Mouse (Mus musculus) layer of hippocampus, adult 2 months (tissue): ENCODE measurements around the gene Fis1. TPM values are rescaled to one million over a fixed set of nuclear protein-coding genes. Genes with fewer than 3 reads are reported as not detected.

Source experiments
- DNase-seq, 2 experiments: peaks; one replicate each; pipeline ENCODE4 v3.0.0; 2022; ENCODE audit warnings: low spot score in 2 of 2
- H3K27ac ChIP-seq: fragments of 200-600 bp; 2 replicates; pipeline ENCODE4 v1.8.1; 2022
- H3K4me3 ChIP-seq: fragments of 200-600 bp; 2 replicates; pipeline ENCODE4 v1.8.1; 2022; ENCODE audit warnings: mild to moderate bottlenecking
- CTCF ChIP-seq: fragments of 200-600 bp; conservative IDR thresholded peaks from 2 replicates; pipeline ENCODE4 v1.8.1; 2022; ENCODE audit warnings: antibody characterized with exemption, mild to moderate bottlenecking, moderate library complexity
- total RNA-seq, 2 experiments: library from RNA; stranded (reverse); gene quantifications; 2 replicates each; pipeline ENCODE4 v1.2.3; 2021

Fis1 gene
- total RNA-seq, 2 experiments from 2014 or later: 223 to 239 TPM

DNA sequence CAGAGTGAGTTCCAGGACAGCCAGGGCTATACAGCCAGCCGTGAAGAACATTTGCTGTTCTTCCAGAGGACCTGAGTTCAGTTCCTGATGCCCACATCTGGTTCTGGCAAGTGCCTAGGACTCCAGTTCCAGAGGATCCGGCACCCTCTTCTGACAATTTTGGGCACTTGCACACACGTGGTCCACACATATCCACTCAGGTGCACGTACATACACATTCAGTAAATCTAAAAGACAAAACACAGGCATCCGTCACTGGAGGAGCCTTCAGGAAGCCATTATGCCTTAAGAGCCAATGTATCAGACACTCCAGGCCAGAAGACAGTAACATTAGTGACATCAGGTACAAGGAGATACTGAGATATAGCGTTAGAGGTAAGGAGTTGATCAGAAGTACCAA, 2.6 kb upstream of the Fis1 start:
- H3K27ac ChIP-seq: no peak overlapping the region

GRCm38 (mm10) chr5:136952153-136952552, 922 bp upstream of the Fis1 start:
- DNase-seq: no peak
- TF ChIP-seq CTCF: no peak
- H3K27ac ChIP-seq: no peak overlapping the region
- H3K4me3 ChIP-seq: no peak overlapping the region

More for the DNA sequence above, 2.6 kb upstream of the Fis1 start:
- H3K4me3 ChIP-seq: no peak overlapping the region
- no peak for DNase-seq
- TF ChIP-seq CTCF: no peak

GRCm38 (mm10) chr5:136953440-136953951, 421 bp downstream of the Fis1 start:
- DNase-seq: peak in 1 of 2 experiments; percentile 42
- Histone ChIP-seq H3K4me3 (peak overlapping the region; percentile 65), H3K27ac (peak overlapping the region; percentile 90)
- TF ChIP-seq CTCF: no peak

DNA sequence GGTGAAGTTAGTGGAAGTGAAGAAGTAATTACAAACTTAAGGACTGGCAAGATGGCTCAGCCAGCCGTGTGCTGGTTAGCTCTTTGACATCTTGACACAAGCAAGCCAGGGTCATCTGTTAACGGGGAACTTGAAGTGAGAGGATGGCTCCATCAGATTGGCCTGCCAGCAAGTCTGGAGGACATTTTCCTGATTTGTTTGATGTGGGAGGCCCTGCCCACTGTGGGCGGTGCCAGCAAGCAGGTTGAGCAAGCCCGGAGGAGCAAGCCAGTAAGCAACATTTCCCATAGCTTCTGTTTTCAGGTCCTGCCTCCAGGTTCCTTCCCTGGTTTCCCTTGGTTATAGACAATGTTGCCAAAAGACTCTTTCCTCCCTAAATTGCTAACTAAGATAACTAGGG, 2.5 kb downstream of the Fis1 start:
- no peak for DNase-seq
- Histone ChIP-seq H3K4me3 (no peak overlapping the region), H3K27ac (no peak overlapping the region)
- TF ChIP-seq CTCF: no peak

DNA sequence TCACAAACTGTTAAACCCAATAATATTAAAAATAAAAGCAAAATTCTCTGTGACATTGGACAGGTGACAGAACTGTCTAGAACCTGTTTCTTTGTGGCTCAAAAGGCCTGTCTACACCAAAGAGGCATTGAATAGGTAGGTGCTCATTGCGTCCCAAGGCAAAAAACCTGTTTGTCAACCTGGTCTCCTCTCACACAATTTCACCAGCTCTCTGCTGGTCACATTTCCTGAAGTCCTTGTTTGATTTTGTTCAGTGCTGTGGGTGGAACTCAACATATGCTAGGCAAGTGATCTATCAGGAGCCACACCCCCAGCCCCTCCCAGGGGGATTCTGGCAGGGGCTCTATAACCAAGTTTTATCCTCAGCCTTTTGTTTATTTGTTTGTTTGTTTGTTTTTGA, 4.2 kb downstream of the Fis1 start:
- H3K4me3 ChIP-seq: no peak overlapping the region
- no peak for DNase-seq
- H3K27ac ChIP-seq: no peak overlapping the region
- TF ChIP-seq CTCF: no peak

GRCm38 (mm10) chr5:136958991-136959605, 6.0 kb downstream of the Fis1 start:
- Histone ChIP-seq H3K27ac (no peak overlapping the region), H3K4me3 (no peak overlapping the region)
- TF ChIP-seq CTCF: no peak
- DNase-seq: no peak

GRCm38 (mm10) chr5:136960053-136960452, 7.0 kb downstream of the Fis1 start:
- Histone ChIP-seq H3K4me3 (no peak overlapping the region), H3K27ac (no peak overlapping the region)
- no peak for DNase-seq
- TF ChIP-seq CTCF: no peak

DNA sequence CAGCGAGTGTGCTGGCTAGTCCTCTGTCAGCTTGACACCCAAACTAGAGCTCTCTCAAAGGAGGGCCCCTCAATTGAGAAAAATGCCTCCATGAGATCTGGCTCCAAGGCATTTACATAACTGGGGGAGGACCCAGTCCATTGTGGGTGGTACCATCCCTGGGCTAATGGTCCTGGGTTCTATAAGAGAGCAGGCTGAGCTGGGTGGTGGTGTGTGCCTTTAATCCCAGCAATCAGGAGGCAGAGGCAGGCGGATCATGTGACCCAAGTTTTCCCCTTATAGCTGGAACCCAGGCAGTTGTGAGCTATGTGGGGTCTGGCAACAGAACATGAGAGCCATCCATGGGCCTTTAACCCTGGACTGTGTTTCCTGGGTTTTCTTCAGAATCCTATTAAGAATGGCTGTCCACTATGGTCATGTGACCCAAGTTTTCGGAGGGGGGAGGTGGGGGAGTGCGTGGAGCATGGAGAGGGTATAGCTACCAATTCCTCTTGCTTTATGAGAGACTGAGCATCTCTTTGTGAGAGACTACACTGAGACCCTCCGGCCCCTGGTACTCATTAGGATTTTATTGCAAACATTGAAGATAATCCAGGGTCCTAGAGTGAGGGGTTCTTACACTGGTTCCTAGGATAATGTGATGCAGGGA, 8.4 kb downstream of the Fis1 start:
- Histone ChIP-seq H3K4me3 (peak overlapping the region; percentile 89), H3K27ac (peak overlapping the region; percentile 97)
- DNase-seq: no peak
- TF ChIP-seq CTCF: no peak

- peak; percentile 87 to 91 for DNase-seq
- peak overlapping the region; percentile 97 for H3K27ac ChIP-seq
- no peak for TF ChIP-seq CTCF
Observed at GRCm38 (mm10) chr5:136961983-136962461, 8.9 kb downstream of the Fis1 start.

GRCm38 (mm10) chr5:136962501-136962900, 9.4 kb downstream of the Fis1 start:
- TF ChIP-seq CTCF: peak; percentile 98
- H3K27ac ChIP-seq: peak overlapping the region; percentile 97
- DNase-seq: peak; percentile 70 to 75
- peak overlapping the region; percentile 89 for H3K4me3 ChIP-seq

More at GRCm38 (mm10) chr5:136961983-136962461, 8.9 kb downstream of the Fis1 start:
- H3K4me3 ChIP-seq: peak overlapping the region; percentile 89

DNA sequence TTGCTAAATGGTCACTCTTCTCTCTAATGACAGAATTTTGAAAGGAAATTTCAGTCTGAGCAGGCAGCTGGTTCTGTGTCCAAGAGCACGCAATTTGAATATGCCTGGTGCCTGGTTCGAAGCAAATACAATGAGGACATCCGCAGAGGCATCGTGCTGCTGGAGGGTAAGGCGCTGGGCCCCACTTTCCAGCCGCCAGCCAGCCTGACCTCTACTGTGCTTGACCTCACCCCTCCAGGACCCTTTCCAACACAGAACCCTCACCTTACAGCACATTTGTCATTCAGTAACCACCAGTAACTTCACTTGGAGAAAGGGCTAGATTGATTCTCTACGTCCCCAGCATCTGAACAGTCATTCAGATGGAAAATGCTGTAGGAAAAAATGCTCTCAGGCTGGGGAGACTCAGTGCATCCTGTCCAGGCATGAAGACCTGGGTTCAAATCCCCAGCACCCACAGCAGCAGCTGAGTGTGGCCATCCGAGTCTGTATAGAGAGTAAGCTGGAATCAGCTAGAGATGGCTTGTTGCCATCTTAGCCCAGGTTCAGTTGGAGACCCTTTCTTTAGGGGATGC, 10.0 kb downstream of the Fis1 start:
- H3K27ac ChIP-seq: peak overlapping the region; percentile 97
- no peak; the same call in 1 of the 2 replicates for TF ChIP-seq CTCF
- no peak for DNase-seq

DNA sequence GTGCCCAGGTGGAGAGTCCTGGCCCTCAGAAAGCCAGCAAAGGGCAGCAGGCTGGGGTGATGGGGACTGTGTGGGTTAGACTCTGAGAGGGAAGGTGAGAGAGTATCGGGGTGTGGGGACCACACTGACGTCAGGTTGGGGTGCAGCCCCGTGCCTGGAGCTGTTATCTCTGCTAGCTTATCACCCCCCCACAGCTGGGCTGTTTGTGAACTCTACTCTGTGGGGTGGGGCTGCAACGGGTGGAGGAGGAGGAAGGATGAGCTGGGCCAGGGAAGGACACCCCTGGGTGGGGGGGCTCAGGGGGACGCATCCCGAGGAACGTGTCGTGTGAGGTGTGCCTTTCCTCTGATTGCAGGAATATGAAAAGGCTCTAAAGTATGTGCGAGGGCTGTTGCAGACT, 12.1 kb downstream of the Fis1 start:
- no peak for DNase-seq
- TF ChIP-seq CTCF: no peak
- no peak overlapping the region for H3K27ac ChIP-seq
- H3K4me3 ChIP-seq: no peak overlapping the region

More for the DNA sequence above, 10.0 kb downstream of the Fis1 start:
- peak overlapping the region; percentile 89 for H3K4me3 ChIP-seq

DNA sequence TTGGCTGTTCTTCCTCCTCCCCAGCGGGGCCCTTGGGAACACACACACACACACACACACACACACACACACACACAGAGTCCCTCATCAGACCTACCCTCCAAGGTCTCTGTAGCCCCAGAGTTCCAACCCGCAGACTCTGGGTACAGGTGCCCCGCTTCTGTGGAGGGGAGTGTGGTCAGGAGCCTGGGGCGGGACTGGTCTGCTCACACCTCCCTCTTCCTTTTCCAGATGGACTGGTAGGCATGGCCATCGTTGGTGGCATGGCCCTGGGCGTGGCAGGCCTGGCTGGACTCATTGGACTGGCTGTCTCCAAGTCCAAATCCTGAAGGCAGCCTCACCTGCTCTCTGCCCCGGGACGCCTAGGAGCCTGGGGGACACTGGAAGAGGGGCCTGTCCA, 12.6 kb downstream of the Fis1 start:
- Histone ChIP-seq H3K4me3 (no peak overlapping the region), H3K27ac (peak overlapping the region; percentile 19; the same call in 1 of the 2 replicates)
- no peak for TF ChIP-seq CTCF
- no peak for DNase-seq

DNA sequence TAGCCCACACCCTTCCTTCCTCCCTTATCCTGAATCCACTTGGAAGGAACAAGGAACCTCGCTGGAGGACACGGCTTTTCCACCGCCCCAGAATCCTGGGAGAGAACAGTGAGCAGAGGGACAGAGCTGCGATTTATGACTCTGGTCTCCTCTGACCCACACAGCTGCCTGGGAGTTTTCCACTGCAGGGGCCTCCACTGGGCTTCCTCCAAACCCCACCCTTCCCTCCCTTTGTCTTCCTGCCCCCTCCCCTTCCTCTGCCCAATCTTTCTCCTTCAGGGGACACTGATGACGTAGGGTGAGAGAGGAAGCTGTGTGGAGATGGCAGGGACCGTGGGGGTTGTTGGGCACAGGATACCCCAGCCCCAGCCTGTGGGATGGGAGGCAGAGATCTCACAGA, 13.3 kb downstream of the Fis1 start, which contains the start of gene Cldn15:
Gene Cldn15, plus strand, starts transcription at position 286 of the 400 bp plus-strand sequence.
- TF ChIP-seq CTCF: no peak
- peak within 1 kb of the TSS; percentile 46 for H3K27ac ChIP-seq
- DNase-seq: no peak
- H3K4me3 ChIP-seq: no peak within 1 kb of the TSS
